Mouse (Mus musculus) small intestine, adult 2 months (tissue): ENCODE data around the gene Oscar. TPM values are rescaled to one million over a fixed set of nuclear protein-coding genes. Genes with fewer than 3 reads are reported as not detected.

Experiments
- H3K27ac ChIP-seq: fragments of 200-500 bp; 2 replicates; pipeline ENCODE4 v1.5.1; 2012; ENCODE audit warnings: low read depth, low read length, control low read depth, inconsistent platforms; ENCODE audit not compliant: insufficient read depth
- H3K27me3 ChIP-seq: fragments of 200-500 bp; 2 replicates; pipeline ENCODE4 v1.6.1; 2012; ENCODE audit warnings: mild to moderate bottlenecking, moderate library complexity, low read length, inconsistent platforms; ENCODE audit not compliant: control insufficient read depth, insufficient read depth
- H3K36me3 ChIP-seq: fragments of 200-500 bp; 2 replicates; pipeline ENCODE4 v1.6.1; 2012; ENCODE audit warnings: mild to moderate bottlenecking, low read length, control low read depth, inconsistent platforms; ENCODE audit not compliant: control insufficient read depth, insufficient read depth
- H3K4me1 ChIP-seq: fragments of 200-500 bp; 2 replicates; pipeline ENCODE4 v1.6.1; 2012; ENCODE audit warnings: low read length, inconsistent platforms, mixed read lengths; ENCODE audit not compliant: control insufficient read depth, insufficient read depth, insufficient read length
- H3K4me3 ChIP-seq: fragments of 200-500 bp; 2 replicates; pipeline ENCODE4 v1.5.1; 2012; ENCODE audit warnings: low read depth, mild to moderate bottlenecking, control low read depth, inconsistent platforms, low read length, moderate library complexity
- CTCF ChIP-seq: fragments of 200-500 bp; IDR thresholded peaks from 2 replicates; pipeline ENCODE4 v1.5.1; 2012; ENCODE audit warnings: low read depth, mild to moderate bottlenecking, control low read depth, inconsistent platforms, low read length, moderate library complexity, mixed read lengths; ENCODE audit not compliant: insufficient replicate concordance, insufficient read length; ENCODE audit errors: extremely low read depth
- POLR2A ChIP-seq: fragments of 200-500 bp; IDR thresholded peaks from 2 replicates; pipeline ENCODE4 v1.6.1; 2012; ENCODE audit warnings: low read depth, mild to moderate bottlenecking, control low read depth, inconsistent platforms, low read length, moderate library complexity
- WGBS: fragments of 180-500 bp; shearing (Covaris S2); methylation state at CpG from one replicate; pipeline ENCODE4 v1.1.7; 2018; 5-methylcytosine and 5-hydroxymethylcytosine counted together
- polyA plus RNA-seq: library from polyadenylated mRNA; depleted of rRNA; stranded (reverse); fragments of >200 nt; gene quantifications from 2 replicates; pipeline ENCODE4 v1.2.3, GENCODE M21; 2012

The Oscar gene
- polyA plus RNA-seq, 1 experiment: 0.10 TPM

DNA sequence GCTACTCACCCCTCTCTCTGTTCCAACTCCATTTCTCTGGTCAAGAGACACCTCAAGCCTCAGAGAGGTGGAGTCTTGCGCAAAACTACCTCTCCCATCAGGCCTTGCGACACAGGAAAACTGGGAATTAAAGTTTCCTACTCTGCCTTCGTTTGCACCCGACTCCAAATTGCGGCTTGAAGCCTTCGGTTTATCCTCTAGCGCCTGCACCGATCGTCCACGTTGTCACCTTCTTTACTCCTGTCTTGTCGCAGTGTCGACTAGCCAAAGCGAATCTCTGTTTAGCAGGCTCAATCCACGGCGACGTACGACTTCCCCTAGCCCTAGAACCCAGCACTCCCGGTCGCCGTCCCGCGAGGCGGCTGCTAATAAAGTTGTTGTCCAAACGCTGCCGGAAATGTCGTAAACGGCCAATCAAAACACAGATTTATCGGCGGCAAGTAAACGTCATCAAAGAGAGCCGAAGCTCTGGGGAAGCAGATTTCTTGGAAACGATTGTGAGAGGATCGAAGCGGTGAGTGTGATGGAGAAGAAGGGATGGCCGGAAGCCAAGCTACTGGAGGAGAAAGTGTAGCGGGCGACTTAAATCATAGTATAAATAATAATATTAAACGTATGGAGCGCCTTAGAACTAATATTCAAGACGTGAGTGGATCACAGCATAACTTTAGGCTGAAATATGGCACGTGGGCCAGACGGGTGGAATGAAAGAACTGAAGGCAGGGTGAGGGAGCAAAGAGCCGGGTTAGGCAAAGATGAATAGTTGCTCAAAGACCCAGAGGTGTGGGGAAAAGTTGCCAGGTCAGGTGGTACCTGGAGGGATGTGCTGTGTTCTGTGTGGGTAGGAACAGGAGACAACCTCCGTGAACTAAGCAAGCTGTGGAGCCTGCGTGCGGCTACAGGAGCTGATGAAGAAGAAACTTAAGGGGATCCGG, 13.9 kb upstream of the Oscar start, which contains the start of the genes Tfpt and Prpf31:
Gene Tfpt (minus strand): TSS at position 387 of the 935 bp plus-strand sequence.
Gene Prpf31 (plus strand): TSS at position 443 of the 935 bp plus-strand sequence.
- Histone ChIP-seq H3K4me3 (peak within 1 kb of the TSS; percentile 80), H3K27me3 (no peaks in the 10 kb centered on the region), H3K4me1 (peaks cover 13% of the 10 kb centered on the region), H3K36me3 (peaks cover 5% of the 10 kb centered on the region; the same call in 1 of the 2 replicates), H3K27ac (peak within 1 kb of the TSS; percentile 90)
- WGBS: 1% methylated on average over 47 of the region's 47 CpGs
- TF ChIP-seq POLR2A: 0 out of 2 replicates have a peak, but pooled peaks have one; percentile 35
- TF ChIP-seq CTCF: no peak

DNA sequence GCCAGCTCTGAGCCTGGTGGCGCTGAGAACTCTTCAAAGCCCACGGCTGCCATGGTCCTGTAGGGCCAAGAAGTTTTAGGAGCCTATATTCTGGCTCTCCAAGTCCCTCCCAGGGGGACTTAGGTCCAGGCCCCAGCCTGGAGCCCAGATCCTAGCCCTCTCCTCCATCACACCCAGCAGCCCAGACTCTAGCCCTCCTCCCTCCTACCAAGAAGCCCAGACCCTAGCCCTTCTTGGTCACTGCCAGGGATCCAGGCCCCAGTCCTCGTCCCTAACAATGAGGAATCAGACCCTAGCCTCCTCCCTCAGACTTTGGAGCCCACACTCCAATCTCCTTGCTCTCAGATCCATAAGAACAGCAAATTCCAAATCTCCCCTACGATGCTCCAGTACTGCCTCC, 13.1 kb upstream of the Oscar start:
- Histone ChIP-seq H3K36me3 (peaks cover 5% of the 10 kb centered on the region), H3K4me1 (peaks cover 13% of the 10 kb centered on the region), H3K27ac (no peak overlapping the region), H3K4me3 (peak overlapping the region; percentile 80), H3K27me3 (no peaks in the 10 kb centered on the region)
- WGBS: 35% methylated on average over 4 of the region's 4 CpGs
- no peak for TF ChIP-seq CTCF
- no peak for TF ChIP-seq POLR2A

DNA sequence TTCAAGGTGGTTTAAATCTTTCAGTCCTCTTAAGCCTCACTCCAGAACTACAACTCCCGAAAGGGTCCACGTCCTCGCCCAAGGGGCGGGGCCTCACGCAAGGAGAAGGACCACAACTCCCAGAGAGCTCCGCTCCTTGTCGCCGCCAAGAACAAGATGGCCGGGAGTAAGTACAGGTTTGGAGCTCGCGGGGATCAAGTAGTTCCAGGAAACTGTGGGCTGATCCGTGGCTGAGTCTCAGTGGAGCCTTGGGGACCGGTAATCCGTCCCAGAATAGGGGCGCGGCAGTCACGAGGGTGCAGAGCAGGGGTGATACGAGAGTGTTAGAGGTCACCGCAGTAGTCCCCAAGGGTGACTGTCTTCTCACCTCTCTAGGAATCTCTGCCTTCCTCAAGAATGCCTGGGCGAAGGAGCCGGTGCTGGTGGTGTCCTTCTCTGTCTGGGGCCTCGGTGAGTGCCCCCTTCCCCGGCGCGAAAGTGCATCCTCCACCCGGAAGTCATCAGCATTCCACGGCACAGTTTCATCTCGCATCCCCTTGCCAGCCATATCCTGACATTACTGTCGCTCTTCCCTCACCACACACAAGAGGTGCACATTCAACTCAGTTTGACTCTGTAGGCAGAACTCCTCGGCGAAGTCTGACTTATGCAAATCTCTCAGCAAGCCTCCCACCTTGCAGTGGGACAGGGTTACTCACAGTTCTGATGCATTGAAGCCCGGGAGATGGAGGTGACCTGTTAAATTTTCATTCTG, 1.5 kb upstream of the Oscar start, which contains the start of gene Ndufa3:
Gene Ndufa3 (plus strand): TSS at position 132 of the 754 bp plus-strand sequence.
- Histone ChIP-seq H3K4me1 (no peaks in the 10 kb centered on the region), H3K27me3 (no peaks in the 10 kb centered on the region), H3K27ac (peak within 1 kb of the TSS; percentile 50), H3K4me3 (peak within 1 kb of the TSS; percentile 75), H3K36me3 (peaks cover 14% of the 10 kb centered on the region; the same call in 1 of the 2 replicates)
- WGBS: under 1% methylated on average over 32 of the region's 32 CpGs
- TF ChIP-seq POLR2A: peak; percentile 74
- TF ChIP-seq CTCF: no peak

DNA sequence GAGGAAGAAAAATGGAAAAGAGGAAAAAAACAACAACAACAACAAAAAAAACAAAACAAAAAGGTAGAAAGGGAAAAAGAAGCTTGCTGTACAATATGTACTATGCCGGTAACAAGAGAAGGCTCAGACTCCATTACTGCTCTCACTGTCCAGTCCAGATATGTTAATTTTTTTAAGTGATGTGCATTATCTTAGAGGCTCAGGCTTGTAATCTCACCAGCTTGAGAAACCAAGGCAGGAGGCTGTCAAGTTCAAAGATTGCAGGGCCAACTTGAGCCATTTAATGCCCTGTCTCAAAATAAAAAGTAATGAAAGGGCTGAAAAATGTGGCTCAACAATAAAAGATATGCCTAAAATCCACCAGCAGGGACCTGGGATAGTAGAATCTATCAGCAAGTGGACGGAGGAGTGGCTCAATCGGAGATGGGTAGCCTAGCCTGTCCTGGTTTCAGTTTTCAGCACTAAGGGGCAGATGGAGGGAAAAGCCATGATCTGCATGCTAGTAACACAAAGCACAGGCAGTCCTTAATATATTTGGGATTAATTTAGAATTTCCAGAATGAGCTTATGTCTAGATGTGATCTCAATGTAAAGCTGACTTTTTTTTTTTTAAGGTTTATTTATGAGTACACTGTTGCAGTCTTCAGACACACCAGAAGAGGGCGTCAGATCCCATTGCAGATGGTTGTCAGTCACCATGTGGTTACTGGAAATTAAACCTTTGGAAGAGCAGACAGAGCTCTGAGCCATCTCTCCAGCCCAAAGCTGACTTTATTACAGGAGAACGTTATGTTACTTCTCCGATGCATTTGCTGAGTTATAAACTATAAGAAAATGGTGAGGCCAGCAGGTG, 658 bp upstream of the Oscar start:
- H3K4me3 ChIP-seq: no peak overlapping the region
- WGBS: 36% methylated on average over 6 of the region's 6 CpGs
- H3K4me1 ChIP-seq: no peaks in the 10 kb centered on the region
- peaks cover 13% of the 10 kb centered on the region; the same call in 1 of the 2 replicates for H3K36me3 ChIP-seq
- no peak overlapping the region for H3K27ac ChIP-seq
- TF ChIP-seq POLR2A (no peak), CTCF (no peak)
- no peaks in the 10 kb centered on the region for H3K27me3 ChIP-seq

GRCm38 (mm10) chr7:3614021-3614420, 1.9 kb downstream of the Oscar start:
- Histone ChIP-seq H3K27ac (no peak overlapping the region), H3K27me3 (no peaks in the 10 kb centered on the region), H3K4me1 (peaks cover 2% of the 10 kb centered on the region; the same call in 1 of the 2 replicates), H3K36me3 (no peaks in the 10 kb centered on the region), H3K4me3 (no peak overlapping the region)
- WGBS: 75% methylated on average over 3 of the region's 3 CpGs
- no peak for TF ChIP-seq POLR2A

GRCm38 (mm10) chr7:3611006-3611405, 5.0 kb downstream of the Oscar start:
- Histone ChIP-seq H3K27me3 (no peaks in the 10 kb centered on the region), H3K4me1 (peaks cover 2% of the 10 kb centered on the region; the same call in 1 of the 2 replicates), H3K36me3 (no peaks in the 10 kb centered on the region), H3K4me3 (no peak overlapping the region), H3K27ac (no peak overlapping the region)
- TF ChIP-seq CTCF (no peak), POLR2A (no peak)
- WGBS: 61% methylated on average over 13 of the region's 13 CpGs
